Mouse (Mus musculus): ENCODE results near the gene Agfg1. TPM values are rescaled to one million over a fixed set of nuclear protein-coding genes. Genes with fewer than 3 reads are reported as not detected.

The Agfg1 gene
- polyA plus RNA-seq, 2 experiments: 39.6 to 41.8 TPM

- Histone ChIP-seq H3K36me3 (ENCODE audit: control insufficient read depth, insufficient read depth, low read length) (peaks cover 4% of the 10 kb centered on the region), H3K4me1 (ENCODE audit: control insufficient read depth, insufficient read depth, low read length) (peaks cover 9% of the 10 kb centered on the region), H3K9me3 (ENCODE audit: control insufficient read depth, low read length) (no peaks in the 10 kb centered on the region), H3K9ac (ENCODE audit: low read depth, low read length, severe bottlenecking) (peak overlapping the region; percentile 93), H3K27me3 (ENCODE audit: control insufficient read depth, insufficient read depth, low read length) (no peaks in the 10 kb centered on the region), H3K4me3 (replicated peaks; ENCODE audit: low read length) (peak overlapping the region; percentile 98), H3K4me2 (replicated peaks; ENCODE audit: low read depth, low read length, severe bottlenecking) (peak overlapping the region; percentile 88), H3K27ac (replicated peaks; ENCODE audit: low read depth, low read length) (peak overlapping the region; percentile 80)
- no peak for DNase-seq (ENCODE audit: low spot score)
- WGBS: 3% methylated on average over 36 of the region's 86 CpGs
- peak; percentile 83 for ATAC-seq (ENCODE audit: low FRiP score, low read depth)
- TF ChIP-seq POLR2A (IDR thresholded peaks at IDR 0.05; ENCODE audit: borderline replicate concordance, extremely low read depth, insufficient read depth, insufficient read length): no peak
Observed at GRCm38 (mm10) chr1:82839614-82840421, 535 bp downstream of the Agfg1 start.

- TF ChIP-seq POLR2A (IDR thresholded peaks at IDR 0.05; ENCODE audit: borderline replicate concordance, extremely low read depth, insufficient read depth, insufficient read length): no peak
- ATAC-seq (ENCODE audit: low FRiP score, low read depth) (no peak), DNase-seq (ENCODE audit: low spot score) (no peak)
- no peaks in the 10 kb centered on the region for H3K9me3 ChIP-seq (ENCODE audit: control insufficient read depth, low read length)
- no peak overlapping the region for H3K9ac ChIP-seq (ENCODE audit: low read depth, low read length, severe bottlenecking)
- no peaks in the 10 kb centered on the region for H3K27me3 ChIP-seq (ENCODE audit: control insufficient read depth, insufficient read depth, low read length)
- no peak overlapping the region for H3K4me3 ChIP-seq (replicated peaks; ENCODE audit: low read length)
- no peak overlapping the region for H3K27ac ChIP-seq (replicated peaks; ENCODE audit: low read depth, low read length)
- peaks cover 8% of the 10 kb centered on the region; the same call in 1 of the 2 replicates for H3K36me3 ChIP-seq (ENCODE audit: control insufficient read depth, insufficient read depth, low read length)
- H3K4me2 ChIP-seq (replicated peaks; ENCODE audit: low read depth, low read length, severe bottlenecking): no peak overlapping the region
- WGBS: 87% methylated on average over 5 of the region's 5 CpGs
- peaks cover 3% of the 10 kb centered on the region; the same call in 1 of the 2 replicates for H3K4me1 ChIP-seq (ENCODE audit: control insufficient read depth, insufficient read depth, low read length)
Observed at GRCm38 (mm10) chr1:82855729-82856128, 16.4 kb downstream of the Agfg1 start.

GRCm38 (mm10) chr1:82858236-82858635 is 19.0 kb downstream of the Agfg1 start:
- Histone ChIP-seq H3K4me2 (replicated peaks; ENCODE audit: low read depth, low read length, severe bottlenecking) (no peak overlapping the region), H3K4me3 (replicated peaks; ENCODE audit: low read length) (no peak overlapping the region), H3K9me3 (ENCODE audit: control insufficient read depth, low read length) (no peaks in the 10 kb centered on the region), H3K4me1 (ENCODE audit: control insufficient read depth, insufficient read depth, low read length) (peaks cover 5% of the 10 kb centered on the region; the same call in 1 of the 2 replicates), H3K27me3 (ENCODE audit: control insufficient read depth, insufficient read depth, low read length) (no peaks in the 10 kb centered on the region), H3K36me3 (ENCODE audit: control insufficient read depth, insufficient read depth, low read length) (peaks cover 12% of the 10 kb centered on the region; the same call in 1 of the 2 replicates), H3K27ac (replicated peaks; ENCODE audit: low read depth, low read length) (no peak overlapping the region), H3K9ac (ENCODE audit: low read depth, low read length, severe bottlenecking) (no peak overlapping the region)
- TF ChIP-seq POLR2A (IDR thresholded peaks at IDR 0.05; ENCODE audit: borderline replicate concordance, extremely low read depth, insufficient read depth, insufficient read length): no peak
- no peak for ATAC-seq (ENCODE audit: low FRiP score, low read depth)
- no peak for DNase-seq (ENCODE audit: low spot score)

DNA sequence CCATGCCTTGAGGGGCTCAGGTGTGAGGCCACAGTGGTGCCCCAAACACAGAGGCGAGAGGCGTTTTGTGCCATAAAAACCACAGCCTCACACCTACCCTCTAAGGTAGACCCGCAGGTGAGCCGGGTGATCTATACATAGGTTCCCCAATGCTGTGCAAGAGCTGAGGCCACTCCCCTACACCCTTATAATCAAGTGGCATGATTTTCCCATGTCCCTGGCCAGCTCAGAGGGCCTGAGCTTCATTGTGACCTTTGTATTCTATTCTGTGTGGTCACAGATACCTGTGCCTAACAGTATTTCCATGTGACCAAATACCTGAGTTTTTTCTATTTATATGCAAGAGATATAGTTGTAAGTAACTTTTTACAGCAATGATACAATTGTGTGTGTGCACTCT is 21.1 kb downstream of the Agfg1 start:
- ATAC-seq (ENCODE audit: low FRiP score, low read depth): 0 out of 2 replicates have a peak, but pooled peaks have one; percentile 9
- TF ChIP-seq POLR2A (IDR thresholded peaks at IDR 0.05; ENCODE audit: borderline replicate concordance, extremely low read depth, insufficient read depth, insufficient read length): no peak
- no peak for DNase-seq (ENCODE audit: low spot score)
- no peak overlapping the region for H3K9ac ChIP-seq (ENCODE audit: low read depth, low read length, severe bottlenecking)
- peaks cover 5% of the 10 kb centered on the region; the same call in 1 of the 2 replicates for H3K4me1 ChIP-seq (ENCODE audit: control insufficient read depth, insufficient read depth, low read length)
- H3K36me3 ChIP-seq (ENCODE audit: control insufficient read depth, insufficient read depth, low read length): peaks cover 18% of the 10 kb centered on the region; the same call in 1 of the 2 replicates
- no peak overlapping the region for H3K27ac ChIP-seq (replicated peaks; ENCODE audit: low read depth, low read length)
- WGBS: 62% methylated on average over 4 of the region's 4 CpGs
- no peaks in the 10 kb centered on the region for H3K27me3 ChIP-seq (ENCODE audit: control insufficient read depth, insufficient read depth, low read length)
- no peak overlapping the region for H3K4me2 ChIP-seq (replicated peaks; ENCODE audit: low read depth, low read length, severe bottlenecking)
- no peaks in the 10 kb centered on the region for H3K9me3 ChIP-seq (ENCODE audit: control insufficient read depth, low read length)
- no peak overlapping the region for H3K4me3 ChIP-seq (replicated peaks; ENCODE audit: low read length)

DNA sequence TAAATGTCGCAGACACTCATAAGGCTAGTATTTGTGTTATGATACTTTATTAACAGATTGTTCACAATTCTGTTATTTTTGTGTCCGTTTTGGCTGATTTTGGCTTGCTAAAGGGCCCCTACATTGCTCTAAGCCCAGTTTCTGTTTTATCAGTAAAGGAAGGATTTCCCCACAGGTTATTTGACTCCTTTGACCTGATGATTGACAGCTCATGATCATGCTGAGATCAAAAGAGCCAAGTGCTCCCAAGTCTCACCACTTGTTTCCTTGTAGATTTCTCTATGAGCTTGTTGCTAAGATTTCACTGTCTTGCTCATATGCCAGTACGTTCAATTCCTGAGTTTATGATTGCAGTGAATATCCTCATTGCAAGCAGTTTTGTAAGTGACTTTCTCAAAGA is 30.9 kb downstream of the Agfg1 start:
- TF ChIP-seq POLR2A (IDR thresholded peaks at IDR 0.05; ENCODE audit: borderline replicate concordance, extremely low read depth, insufficient read depth, insufficient read length): no peak
- no peaks in the 10 kb centered on the region for H3K27me3 ChIP-seq (ENCODE audit: control insufficient read depth, insufficient read depth, low read length)
- peaks cover 6% of the 10 kb centered on the region for H3K36me3 ChIP-seq (ENCODE audit: control insufficient read depth, insufficient read depth, low read length)
- H3K4me2 ChIP-seq (replicated peaks; ENCODE audit: low read depth, low read length, severe bottlenecking): no peak overlapping the region
- no peak overlapping the region for H3K27ac ChIP-seq (replicated peaks; ENCODE audit: low read depth, low read length)
- ATAC-seq (ENCODE audit: low FRiP score, low read depth) (no peak), DNase-seq (ENCODE audit: low spot score) (no peak)
- H3K9ac ChIP-seq (ENCODE audit: low read depth, low read length, severe bottlenecking): no peak overlapping the region
- H3K4me1 ChIP-seq (ENCODE audit: control insufficient read depth, insufficient read depth, low read length): no peaks in the 10 kb centered on the region
- H3K4me3 ChIP-seq (replicated peaks; ENCODE audit: low read length): no peak overlapping the region
- WGBS: 82% methylated on average over 3 of the region's 3 CpGs
- no peaks in the 10 kb centered on the region for H3K9me3 ChIP-seq (ENCODE audit: control insufficient read depth, low read length)

Measured in limb, embryonic 14.5 days (tissue).